Mouse (Mus musculus) c-Kit-negative CD71-positive TER-119-positive erythroid progenitor cells, embryonic 14.5 days (primary cell): ENCODE measurements around the gene Irak3.

ENCODE experiments used
- DNase-seq: peaks from one replicate; pipeline ENCODE4 v3.0.0-alpha.2; 2013; ENCODE audit warnings: low read depth, low spot score

The Irak3 gene

DNA sequence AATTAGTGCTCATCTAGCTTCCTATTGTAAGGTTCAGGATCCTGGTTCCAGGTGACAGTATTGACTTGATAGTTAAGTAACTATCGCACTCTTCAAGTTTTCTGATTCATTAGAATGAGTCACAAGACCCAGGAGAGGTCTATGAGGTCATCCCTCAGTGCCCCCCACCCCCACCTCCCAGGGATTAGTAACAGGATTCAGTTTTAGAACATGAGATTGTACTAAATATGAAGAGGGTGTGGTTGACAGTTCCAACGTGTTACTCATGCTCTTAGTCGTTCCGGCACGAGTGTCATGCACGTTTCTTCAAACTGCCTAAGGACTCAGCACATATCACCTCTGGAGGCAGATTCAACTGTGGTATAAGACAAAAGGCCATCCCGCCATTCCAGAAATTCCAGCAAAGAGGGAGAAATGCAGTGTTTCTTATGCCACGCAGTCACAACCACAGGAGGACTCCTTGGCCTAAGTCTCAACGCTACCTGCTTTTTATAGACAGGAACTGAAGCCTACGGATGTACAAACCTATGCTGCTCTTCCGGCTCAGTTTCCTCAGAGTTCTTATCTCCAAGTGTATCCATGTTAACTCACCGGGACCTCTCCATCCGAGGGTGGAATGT lies 2.8 kb upstream of the Irak3 start:
- no peak for DNase-seq

DNA sequence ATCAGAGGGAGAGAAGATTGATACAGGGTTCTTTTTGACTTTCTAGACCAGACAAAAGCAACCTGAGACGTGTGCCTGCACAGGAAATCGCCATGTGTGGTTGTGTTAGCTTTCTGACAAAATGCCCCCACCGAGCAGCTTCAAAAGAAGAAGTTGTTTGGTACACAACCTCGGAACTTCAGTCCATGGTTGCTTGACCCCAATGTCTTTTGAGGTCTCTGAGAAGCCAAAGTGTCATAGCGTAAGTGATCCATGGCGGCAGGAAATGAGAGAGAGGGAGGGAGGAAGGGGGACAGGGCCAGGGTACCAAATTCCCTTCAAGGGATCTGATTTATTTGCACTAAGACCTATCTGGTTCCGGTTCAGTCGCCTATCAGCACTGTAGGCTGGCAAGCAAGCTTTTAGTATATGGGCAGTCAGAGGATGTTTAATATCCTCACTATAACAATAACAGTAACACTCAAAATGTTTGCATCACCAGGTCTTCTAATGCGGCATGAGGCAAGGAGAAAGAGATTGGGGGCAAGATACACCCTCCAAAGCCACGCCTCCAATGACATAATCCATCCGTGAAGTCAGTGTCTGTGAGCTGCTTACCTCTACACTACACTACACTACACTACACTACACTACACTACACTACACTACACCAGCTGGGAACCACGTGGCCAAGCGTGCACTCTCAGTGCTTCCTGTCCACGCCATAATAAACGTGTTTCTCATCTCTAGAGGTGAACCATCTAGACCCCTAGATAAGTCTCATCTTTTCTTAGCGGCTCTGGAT lies 729 bp upstream of the Irak3 start:
- no peak for DNase-seq

DNA sequence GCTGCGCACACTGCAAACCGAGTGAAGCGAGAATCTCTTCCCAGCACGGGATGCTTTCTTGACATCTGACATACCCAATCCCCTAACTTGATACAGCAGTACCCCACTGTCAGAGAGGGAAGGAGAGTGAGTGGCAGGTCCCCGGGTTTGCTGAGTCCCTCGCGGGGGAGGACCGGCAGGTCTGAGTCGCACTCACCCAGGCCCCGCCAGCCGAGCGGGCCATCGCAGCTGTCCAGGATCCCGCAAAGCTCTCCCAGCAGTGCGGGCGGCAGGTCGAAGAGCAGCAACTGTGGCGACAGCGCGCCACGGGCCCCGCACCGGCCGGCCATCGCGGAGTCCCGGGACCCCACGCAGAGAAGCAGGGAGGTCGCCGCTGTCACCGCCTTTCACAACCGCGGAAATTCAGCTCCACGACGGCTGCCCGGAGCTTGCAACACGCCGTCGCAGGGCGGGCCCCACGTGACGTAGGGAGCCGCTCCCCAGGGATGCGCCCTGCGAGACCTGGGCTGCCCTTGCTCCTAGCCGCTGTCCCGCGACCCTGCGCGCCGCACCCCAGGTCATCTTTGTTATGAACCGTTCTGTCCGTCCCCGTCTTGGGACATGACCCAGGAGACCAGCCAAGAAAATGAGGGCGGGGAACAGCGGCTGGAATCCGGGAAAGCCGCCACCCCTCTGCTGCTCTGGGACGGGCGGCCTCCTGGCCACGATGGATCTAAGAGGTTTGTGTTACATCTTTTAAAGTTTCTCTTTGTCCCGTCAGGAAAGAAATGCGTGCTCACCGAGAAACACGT lies 604 bp downstream of the Irak3 start, which contains the start of gene Tmbim4:
TSS of gene Tmbim4 (plus strand) at position 460 of the 791 bp plus-strand sequence.
- DNase-seq: peak; percentile 15

DNA sequence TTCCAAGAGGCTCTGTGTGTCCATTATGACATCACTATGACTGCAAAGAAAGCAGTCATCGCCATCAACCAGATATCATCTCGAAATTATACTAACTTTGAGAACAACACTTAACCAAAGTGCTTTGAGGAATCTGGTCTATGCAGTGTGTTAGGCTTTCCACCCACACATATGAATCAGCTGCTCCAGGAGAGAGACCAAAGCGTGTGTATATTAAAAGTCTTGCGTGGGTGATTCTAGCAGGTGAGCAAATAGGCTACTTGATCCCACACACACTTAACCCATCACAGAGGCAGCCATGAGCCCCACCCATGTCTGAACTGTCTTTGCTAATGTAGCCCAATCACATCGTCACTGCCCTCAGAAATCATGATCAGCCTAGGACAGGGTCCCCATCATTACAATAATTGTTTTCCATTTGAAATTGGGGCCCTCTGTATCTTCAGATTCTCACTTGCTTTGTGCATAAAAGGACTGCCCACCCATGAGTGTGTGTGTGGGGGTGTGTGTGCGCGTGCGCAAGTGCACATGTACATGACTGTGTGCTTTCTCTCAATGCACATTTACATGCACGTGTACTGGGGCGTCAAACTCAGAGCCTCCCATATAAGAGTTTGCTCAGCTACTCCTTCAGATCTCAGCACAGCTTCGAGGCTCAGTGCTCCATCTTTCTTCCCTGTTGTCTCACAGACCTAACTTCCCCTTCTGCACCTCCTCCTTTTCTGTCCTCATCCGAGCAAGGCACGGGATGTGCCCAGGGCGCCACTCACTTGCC lies 4.7 kb downstream of the Irak3 start:
- DNase-seq: no peak

DNA sequence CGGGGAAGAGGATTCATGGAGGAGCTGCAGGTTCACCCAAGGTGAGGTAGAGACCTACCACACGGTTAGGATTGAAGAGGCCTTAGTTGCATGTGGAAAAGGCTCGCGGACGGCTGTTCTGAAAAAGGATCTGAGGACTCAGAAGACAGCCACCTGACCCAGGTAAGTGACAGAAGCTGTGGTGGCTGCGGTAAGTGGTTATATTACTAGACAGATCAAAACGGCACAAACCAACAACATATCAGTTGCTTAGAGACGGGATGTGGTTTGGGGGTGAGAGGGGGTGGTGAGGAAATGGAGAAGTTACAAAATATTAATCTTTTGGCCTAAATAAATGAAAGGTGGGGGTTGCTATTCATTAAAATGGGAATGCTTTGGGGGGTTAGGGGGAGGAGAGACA lies 8.7 kb downstream of the Irak3 start:
- DNase-seq: no peak

DNA sequence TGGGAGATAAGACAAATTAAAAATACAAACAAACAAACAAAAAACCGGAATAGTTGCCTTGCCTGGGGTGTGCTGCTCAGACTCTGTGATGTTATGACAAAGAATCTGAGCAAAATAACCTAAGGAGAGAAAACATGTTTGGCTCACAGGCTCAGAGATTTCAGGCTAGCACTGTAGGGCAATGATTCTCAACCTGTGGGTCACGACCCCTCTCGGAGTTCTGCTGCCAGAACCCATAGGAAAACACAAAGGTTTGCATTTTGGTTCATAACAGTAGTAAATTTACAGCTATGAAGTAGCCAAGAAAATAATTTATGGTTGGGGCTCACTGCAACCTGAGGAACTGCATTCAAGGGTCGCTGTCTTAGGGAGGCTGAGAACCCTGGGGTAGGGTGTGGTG lies 9.7 kb downstream of the Irak3 start:
- DNase-seq: no peak

DNA sequence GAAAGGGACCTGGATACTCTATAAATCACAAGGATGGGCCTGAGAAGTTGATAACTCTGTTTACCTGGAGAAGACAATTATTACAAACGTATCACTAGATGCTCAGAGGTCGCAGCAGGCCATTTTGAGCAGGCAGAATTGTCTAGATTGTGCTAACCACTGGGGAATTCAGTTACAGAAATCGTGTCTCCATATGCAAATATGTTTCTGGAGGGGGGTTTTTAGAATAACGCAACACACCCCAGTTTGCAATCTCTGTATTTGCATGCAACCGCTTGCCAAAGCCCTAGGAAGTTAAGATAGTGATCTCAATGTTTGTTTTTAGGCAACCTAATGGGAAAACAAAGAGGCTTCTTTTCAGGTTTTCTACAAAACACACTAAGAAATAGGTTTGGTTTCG lies 10.8 kb downstream of the Irak3 start:
- DNase-seq: no peak

DNA sequence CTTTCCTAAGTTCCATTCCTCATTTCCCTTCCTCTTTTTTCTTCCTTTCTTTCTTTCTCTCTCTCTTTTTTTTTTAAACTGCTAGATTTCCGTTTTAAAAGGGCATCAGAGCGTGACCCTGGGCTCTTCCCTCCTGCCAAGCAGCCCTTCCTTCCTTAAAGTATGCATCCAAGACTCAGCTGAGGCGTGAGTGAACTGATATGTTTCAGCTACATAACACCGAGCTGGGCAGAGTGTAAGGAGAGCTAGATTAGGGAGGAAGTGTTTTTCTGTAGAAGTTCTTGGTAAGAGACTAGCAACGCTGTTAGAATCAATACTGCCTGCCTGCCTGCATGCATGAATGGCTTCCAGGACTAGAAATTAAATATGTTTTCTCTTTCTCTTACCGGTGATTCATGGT lies 12.1 kb downstream of the Irak3 start:
- DNase-seq: no peak

DNA sequence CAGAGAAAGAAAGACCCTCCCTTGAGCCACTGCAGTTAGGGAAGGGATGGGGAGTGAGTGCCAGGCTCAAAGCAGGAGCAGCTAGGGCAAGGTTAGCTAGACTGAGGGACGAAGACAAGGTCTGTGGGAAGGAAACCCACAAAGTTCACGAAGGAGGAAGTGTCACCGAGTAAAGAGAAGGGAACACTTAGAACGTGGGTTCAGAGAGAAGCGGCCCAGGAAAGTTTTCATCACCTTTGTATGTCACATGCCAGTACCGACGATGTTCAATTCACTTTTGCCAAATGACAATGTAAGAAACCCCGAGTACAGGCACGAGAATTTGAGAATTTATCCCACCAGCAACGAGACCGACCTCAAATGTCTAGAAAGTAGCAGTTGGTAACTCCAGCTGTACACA lies 12.7 kb downstream of the Irak3 start:
- no peak for DNase-seq

DNA sequence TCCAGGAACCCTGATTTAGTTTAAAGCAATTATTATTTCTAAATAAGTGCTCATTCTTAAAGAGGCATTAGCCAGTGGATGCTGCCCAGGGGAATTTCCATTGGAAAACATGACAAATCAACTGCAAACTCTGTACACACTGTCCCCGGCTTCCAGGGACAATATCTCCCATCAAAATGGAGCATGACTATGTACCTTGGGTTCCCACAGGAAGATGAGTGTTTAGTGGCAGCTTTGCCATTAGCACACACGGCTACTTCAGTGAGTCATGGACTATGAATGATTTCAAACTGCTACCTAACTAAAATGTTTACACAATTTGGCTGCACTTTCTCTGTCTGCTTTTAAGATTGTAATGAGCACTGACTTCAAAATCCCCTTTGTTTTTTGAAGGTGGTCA lies 13.4 kb downstream of the Irak3 start:
- DNase-seq: no peak

DNA sequence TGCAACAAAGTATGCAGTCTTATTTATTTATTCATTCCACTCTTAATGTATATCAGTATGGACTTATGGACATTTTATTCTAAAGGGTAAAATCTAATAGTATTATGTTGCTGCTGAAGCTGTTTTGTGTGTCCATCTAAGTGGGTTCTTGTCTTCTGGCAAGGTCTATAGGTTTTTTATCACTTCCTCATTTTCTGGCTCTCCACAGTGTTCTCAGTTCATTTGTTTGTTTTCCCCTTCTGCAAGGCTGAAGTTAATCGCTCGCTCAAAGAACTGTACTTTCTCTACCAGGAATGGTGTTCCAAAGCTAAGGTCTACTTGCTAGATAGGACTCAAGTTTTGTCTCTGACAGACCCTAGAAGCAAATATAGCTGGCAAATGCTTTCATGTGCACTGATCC lies 18.6 kb downstream of the Irak3 start:
- no peak for DNase-seq

DNA sequence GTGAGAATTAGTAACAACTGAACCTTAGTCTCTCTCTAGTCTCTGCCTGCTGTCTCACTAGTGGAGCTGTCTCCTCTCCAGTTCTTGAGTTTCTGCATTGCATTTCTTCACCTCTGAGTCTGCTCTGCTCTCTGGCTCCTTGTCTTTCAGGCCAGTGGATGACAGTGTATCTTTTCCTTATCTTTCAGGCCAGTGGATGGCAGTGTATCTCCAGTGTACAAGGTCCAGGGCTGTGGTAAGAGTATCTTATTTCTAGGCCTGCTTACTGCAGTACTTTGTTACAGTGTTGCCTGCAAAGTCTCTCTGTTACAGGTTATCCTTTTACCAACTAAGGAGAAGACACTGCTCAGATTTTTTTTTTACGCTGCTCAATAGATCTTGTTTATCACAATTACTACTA lies 19.0 kb downstream of the Irak3 start:
- DNase-seq: no peak

DNA sequence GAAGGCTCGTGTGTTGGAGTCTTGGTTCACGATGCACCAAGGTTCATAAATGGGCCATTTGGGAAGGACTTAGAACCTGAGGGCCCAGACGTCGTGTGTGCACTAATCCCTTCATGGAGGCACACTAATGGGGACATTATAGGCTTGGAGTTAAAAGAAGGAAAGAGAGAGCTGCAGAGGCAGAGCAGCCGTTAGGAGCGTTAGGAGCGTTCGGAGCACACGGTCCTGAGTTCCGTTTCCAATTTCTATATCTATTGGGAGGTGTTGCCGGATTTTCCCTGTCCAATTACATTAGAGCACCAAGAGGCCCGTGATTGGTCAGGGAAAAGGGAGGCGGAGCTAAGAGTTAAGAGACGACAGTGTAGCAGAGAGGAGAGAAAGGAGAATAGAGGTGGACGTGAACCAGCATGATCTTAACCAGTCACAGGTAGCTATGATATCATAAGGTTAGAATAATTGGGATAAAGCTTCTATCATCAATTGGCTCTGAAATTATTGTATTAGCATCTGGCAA lies 27.7 kb downstream of the Irak3 start:
- no peak for DNase-seq

DNA sequence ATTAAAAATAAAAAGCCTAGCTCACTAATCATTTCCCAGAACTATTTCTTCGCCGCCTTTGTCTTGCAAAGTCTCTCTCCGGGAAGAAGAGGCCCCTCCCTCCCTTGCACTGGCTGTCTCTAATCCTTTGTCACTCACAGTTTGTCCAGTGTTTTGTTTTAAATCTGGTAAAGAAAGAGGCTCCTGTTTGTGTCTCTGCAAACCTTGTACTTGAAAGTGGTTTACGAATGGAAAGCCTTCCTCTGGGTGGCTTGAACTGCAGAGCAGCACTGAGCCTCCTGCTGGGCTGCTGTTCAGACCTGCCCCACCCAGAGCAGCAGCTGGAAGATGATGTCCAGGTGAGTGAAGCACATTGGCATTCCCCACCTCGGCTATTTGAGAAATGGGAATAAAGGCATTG lies 30.6 kb downstream of the Irak3 start:
- no peak for DNase-seq

DNA sequence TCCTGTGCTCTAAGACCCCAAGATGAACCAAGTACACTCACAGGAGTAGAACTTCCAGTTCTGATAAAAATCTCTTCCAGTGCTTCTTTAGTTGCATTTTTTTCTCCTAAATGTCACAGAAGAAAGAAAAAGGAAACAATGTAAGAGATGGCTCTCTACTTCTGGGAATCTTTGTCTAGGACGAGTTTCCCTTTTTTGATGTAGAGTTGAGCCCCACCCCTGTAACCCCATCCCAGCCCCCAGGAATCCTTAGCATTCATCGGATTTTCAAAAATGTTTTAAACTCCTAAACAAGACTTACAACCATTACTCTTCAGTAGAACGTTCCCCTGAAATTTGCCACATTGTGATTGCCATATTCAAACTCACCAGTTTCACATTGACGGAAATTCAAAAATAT lies 31.7 kb downstream of the Irak3 start:
- DNase-seq: no peak

DNA sequence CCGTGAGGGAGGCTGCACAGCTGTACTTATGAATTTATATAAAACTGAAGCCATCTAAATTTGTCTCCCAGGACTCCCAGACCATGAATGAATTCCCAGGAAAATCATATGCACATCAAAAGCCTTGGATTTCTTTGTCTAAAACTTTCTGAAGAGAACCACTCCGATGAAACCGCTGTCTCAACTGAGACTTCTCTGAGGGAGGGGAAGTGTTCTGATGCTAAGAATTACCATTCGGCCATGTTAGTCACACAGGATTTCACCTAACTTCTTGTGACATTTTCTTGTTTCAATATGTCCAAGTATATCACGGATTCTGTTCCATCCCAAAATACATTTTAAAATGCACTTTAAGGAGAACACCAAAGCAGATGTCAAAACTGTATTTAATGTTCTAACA lies 32.1 kb downstream of the Irak3 start:
- no peak for DNase-seq

DNA sequence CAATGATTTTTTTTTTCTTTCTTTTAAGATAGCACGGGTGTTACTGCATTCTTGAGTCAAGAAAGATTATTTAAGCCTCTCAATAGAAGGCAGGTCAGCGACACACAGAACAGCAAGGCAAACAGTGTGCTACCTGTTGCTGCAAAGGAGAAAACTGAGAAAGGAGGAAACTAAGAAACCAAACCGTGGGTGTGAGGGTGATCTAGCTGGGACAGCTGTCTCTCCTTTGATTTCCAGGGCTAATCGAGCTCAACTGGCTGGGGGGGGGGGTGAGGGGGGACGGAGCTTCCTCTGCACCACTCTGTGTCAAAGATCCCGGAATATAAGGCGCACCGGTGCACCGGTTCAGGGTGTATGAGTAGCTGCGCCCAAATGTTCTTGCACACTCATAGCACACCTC lies 32.9 kb downstream of the Irak3 start:
- DNase-seq: no peak

DNA sequence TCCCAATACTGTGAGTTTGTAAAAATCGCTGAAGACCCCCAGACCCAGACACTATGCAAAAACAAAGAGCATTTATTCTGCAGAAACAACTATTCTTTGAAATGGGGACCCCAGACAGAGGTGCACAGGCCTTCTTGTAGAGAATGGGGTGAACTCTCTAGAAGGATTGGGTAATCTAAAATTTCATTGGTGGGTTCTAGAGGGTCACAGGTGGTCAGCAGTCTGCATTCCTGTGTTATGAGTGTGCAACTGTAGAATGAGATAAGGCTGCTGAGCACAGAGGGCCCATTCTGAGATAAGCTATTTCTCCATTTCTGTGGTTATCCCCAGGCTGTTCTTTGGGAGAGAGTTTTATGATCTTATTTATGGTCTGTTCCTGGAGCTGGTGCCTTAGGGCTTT lies 33.9 kb downstream of the Irak3 start:
- DNase-seq: no peak

DNA sequence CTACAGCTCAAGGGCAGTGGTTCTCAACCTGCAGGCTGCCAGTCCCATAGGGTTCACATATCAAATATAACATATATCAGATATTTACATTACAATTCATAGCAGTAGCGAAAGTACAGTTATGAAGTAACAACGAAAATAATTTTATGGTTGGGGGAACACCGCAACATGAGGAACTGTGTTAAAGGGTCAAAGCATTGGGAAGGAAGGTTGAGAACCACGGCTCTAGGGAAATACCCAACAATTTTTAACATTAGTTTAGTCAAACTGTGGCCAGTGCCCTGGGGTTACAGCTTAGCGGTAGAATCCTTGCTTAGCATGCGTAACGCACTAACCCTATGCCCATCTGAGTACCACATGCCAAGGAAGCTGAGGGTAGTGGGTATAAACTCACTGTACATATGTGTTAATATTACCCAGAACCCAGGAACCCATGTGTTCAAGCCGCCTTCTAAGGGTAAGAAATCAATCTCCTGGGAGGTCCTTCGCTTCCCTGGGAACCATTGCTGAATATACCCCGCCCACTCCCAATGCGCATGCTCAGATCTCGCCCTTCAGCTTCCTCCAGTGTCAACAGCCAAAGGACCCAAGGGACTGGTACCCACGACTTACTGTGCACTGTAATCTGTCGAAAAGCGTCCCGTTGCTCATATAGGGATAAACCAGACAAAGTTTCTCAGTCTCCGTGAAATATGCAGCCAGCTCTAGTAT lies 36.0 kb downstream of the Irak3 start:
- DNase-seq: no peak

DNA sequence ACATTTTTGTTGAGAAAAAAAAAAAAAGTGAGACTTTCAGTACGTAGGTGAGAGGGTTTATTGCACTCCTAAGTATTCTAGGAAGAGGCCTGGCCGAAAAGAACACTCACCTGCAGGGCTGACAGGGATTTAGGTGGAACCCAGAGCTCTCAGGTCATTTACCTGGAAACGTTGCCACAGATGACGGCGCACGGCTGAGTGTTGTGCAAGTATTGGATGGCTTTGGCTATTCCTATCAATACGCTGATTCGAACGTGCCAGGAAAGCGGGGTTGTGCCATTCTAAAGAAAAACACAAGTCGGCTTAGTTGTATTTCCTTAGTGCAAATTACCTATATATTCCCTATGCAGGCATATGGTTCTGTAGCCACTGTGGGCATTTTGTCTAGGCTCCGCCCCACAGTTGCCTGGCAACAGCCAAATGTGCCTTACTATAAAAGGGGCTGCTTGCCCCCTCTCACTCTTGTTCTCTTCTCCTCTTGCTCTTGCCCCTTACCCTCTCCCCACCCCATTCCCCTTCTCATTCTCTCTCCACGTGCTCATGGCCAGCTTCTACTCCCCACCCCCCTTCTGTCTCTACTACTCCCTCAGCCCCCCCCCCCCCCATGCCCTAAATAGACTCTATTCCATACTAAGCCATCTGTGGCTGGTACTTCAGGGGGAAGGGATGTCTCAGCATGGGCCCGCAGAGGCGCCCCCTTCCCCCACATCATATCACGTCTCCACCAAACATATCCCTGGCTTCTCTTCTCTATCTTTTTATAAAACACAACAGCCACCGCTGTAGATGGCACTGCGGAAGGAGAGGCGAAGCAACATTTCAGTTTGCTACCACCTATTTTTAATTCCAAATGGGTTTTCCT lies 36.8 kb downstream of the Irak3 start:
- DNase-seq: no peak
